17 mouse cellular contexts compared by ENCODE assay signal in the genomic region with DNA sequence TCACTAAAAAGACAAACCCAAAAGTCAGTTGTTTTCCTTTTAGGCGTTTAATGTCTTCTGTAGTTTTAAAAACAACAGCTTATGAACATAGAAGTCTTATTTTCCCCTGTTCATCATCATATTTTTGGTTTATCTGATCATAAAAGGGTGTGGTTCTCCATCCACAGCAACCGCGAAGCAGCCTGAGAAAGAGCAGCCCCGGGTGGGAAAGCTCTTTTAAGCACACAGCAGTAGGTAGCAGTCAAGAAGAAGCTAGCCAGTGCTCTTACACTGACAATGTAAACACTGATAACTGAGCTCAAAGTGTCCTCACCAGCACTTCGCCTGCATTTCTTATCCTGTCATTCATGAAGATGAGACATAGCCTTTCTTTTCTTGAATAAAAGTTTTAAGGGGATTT.
DNase-seq lines count a peak whose midpoint lies in the region; ATAC-seq and TF ChIP-seq lines count a peak whose summit lies in the region.
"Had no signal": no experiment of that assay in that cellular context is flagged by ENCODE, and none has a peak within 500 bp of the region (broad histone marks: within the 10 kb centered on the region; RNA-seq: fewer than 3 reads in every experiment).

No protein-coding gene starts in this region.

- peak overlapping the region; percentile 60; the same call in 1 of the 2 replicates for H3K27ac ChIP-seq in heart, embryonic 10.5 days
- no peak overlapping the region for H3K27ac ChIP-seq in heart, embryonic 11.5 days (ENCODE audit: low read depth, low read length)
- H3K27ac ChIP-seq in MEL (ENCODE audit: control insufficient read depth, low read depth, low read length): no peak overlapping the region
- H3K27ac ChIP-seq in liver, embryonic 11.5 days (ENCODE audit: low read depth, low read length): no peak overlapping the region
- no peak overlapping the region for H3K27ac ChIP-seq in midbrain, embryonic 16.5 days (ENCODE audit: low read length)
- H3K27ac ChIP-seq in limb, embryonic 10.5 days: no peak overlapping the region
- H3K27ac ChIP-seq: embryonic facial prominence, embryonic 12.5 days; hindbrain, embryonic 13.5 days; midbrain, embryonic 10.5 days had no signal

- TF ChIP-seq EP300 in MEL (IDR thresholded peaks at IDR 0.05; ENCODE audit: low read depth in 1 of 2, low read length in 2 of 2): peak in 1 of 2 experiments; percentile 15; a peak in 1 of 4 replicates

- ATAC-seq in heart, embryonic 11.5 days (replicated peaks; ENCODE audit: insufficient number of reproducible peaks, low FRiP score, low TSS enrichment): no peak
- ATAC-seq in liver, embryonic 11.5 days (replicated peaks; ENCODE audit: low FRiP score): peak; percentile 59; the same call in 1 of the 2 replicates
- no peak for ATAC-seq in midbrain, embryonic 16.5 days
- ATAC-seq: forebrain, postnatal 0 days; intestine, postnatal 0 days had no signal

- TF ChIP-seq POLR2A in MEL (IDR thresholded peaks at IDR 0.05; ENCODE audit: control insufficient read depth in 1 of 2, insufficient read depth in 1 of 2, low read depth in 1 of 2, low read length in 2 of 2, poor library complexity in 1 of 2): no peak

- peaks cover 25% of the 10 kb centered on the region for H3K4me1 ChIP-seq in heart, embryonic 10.5 days
- peaks cover 4% of the 10 kb centered on the region; the same call in 1 of the 2 replicates for H3K4me1 ChIP-seq in heart, embryonic 11.5 days (ENCODE audit: control insufficient read depth, insufficient read depth, low read length)
- peaks cover 2 to 16% of the 10 kb centered on the region in 2 experiments for H3K4me1 ChIP-seq in MEL (ENCODE audit: control insufficient read depth in 1 of 2, insufficient read depth in 2 of 2, low read length in 2 of 2)
- peaks cover 19% of the 10 kb centered on the region for H3K4me1 ChIP-seq in liver, embryonic 11.5 days (replicated peaks; ENCODE audit: control insufficient read depth, insufficient read depth, low read length)
- H3K4me1 ChIP-seq in midbrain, embryonic 16.5 days (ENCODE audit: control insufficient read depth, insufficient read depth, low read length): no peaks in the 10 kb centered on the region
- H3K4me1 ChIP-seq in limb, embryonic 10.5 days: no peaks in the 10 kb centered on the region
- H3K4me1 ChIP-seq: embryonic facial prominence, embryonic 12.5 days; hindbrain, embryonic 13.5 days had no signal

- no peak for TF ChIP-seq CTCF in MEL (IDR thresholded peaks at IDR 0.05 in 2 of 3, conservative IDR thresholded peaks at IDR 0.05 in 1 of 3; ENCODE audit: control insufficient read depth in 1 of 3, insufficient read depth in 1 of 3, low read depth in 2 of 3, low read length in 3 of 3, poor library complexity in 1 of 3, severe bottlenecking in 1 of 3)

- no peak for TF ChIP-seq RAD21 in MEL (IDR thresholded peaks at IDR 0.05; ENCODE audit: low read depth, low read length)

- H3K36me3 ChIP-seq in heart, embryonic 10.5 days: no peaks in the 10 kb centered on the region
- H3K36me3 ChIP-seq in heart, embryonic 11.5 days (ENCODE audit: control insufficient read depth, insufficient read depth, low read length): no peaks in the 10 kb centered on the region
- H3K36me3 ChIP-seq in MEL (ENCODE audit: control insufficient read depth in 1 of 2, insufficient read depth in 2 of 2, low read length in 2 of 2): peaks cover 0 to 12% of the 10 kb centered on the region in 2 experiments; a peak in 2 of 4 replicates
- no peaks in the 10 kb centered on the region for H3K36me3 ChIP-seq in liver, embryonic 11.5 days (ENCODE audit: control insufficient read depth, insufficient read depth, low read length)
- H3K36me3 ChIP-seq in midbrain, embryonic 16.5 days (ENCODE audit: control insufficient read depth, insufficient read depth, low read length): no peaks in the 10 kb centered on the region
- no peaks in the 10 kb centered on the region for H3K36me3 ChIP-seq in limb, embryonic 10.5 days
- H3K36me3 ChIP-seq: embryonic facial prominence, embryonic 12.5 days; hindbrain, embryonic 13.5 days; midbrain, embryonic 10.5 days had no signal

- WGBS in heart, embryonic 10.5 days: 20% methylated on average over 5 of the region's 5 CpGs
- 18% methylated on average over 5 of the region's 5 CpGs for WGBS in heart, embryonic 11.5 days (ENCODE audit: insufficient replicate concordance)
- WGBS in liver, embryonic 11.5 days: 17% methylated on average over 5 of the region's 5 CpGs
- WGBS in midbrain, embryonic 16.5 days: 40% methylated on average over 5 of the region's 5 CpGs
- 54% methylated on average over 5 of the region's 5 CpGs for WGBS in limb, embryonic 10.5 days

- no peaks in the 10 kb centered on the region for H3K79me2 ChIP-seq in MEL (ENCODE audit: control insufficient read depth, insufficient read depth, low read length, poor library complexity)

- H3K27me3 ChIP-seq in heart, embryonic 10.5 days (ENCODE audit: insufficient read depth, poor library complexity, severe bottlenecking): no peaks in the 10 kb centered on the region
- H3K27me3 ChIP-seq in heart, embryonic 11.5 days (ENCODE audit: control insufficient read depth, insufficient read depth, low read length): no peaks in the 10 kb centered on the region
- H3K27me3 ChIP-seq in MEL (ENCODE audit: control insufficient read depth in 1 of 2, insufficient read depth in 2 of 2, low read length in 2 of 2): peaks cover 0 to 2% of the 10 kb centered on the region in 2 experiments; a peak in 2 of 4 replicates
- H3K27me3 ChIP-seq in liver, embryonic 11.5 days (replicated peaks; ENCODE audit: control insufficient read depth, insufficient read depth, low read length): no peaks in the 10 kb centered on the region
- no peaks in the 10 kb centered on the region for H3K27me3 ChIP-seq in midbrain, embryonic 16.5 days (ENCODE audit: control insufficient read depth, insufficient read depth, low read depth, low read length)
- H3K27me3 ChIP-seq in limb, embryonic 10.5 days (ENCODE audit: low read depth, poor library complexity, severe bottlenecking): no peaks in the 10 kb centered on the region
- H3K27me3 ChIP-seq: embryonic facial prominence, embryonic 12.5 days; hindbrain, embryonic 13.5 days had no signal

- no peaks in the 10 kb centered on the region for H3K9me3 ChIP-seq in heart, embryonic 10.5 days
- no peaks in the 10 kb centered on the region for H3K9me3 ChIP-seq in heart, embryonic 11.5 days (replicated peaks; ENCODE audit: control insufficient read depth, low read length)
- no peaks in the 10 kb centered on the region for H3K9me3 ChIP-seq in MEL (replicated peaks; ENCODE audit: insufficient read depth, low read length)
- H3K9me3 ChIP-seq in liver, embryonic 11.5 days (ENCODE audit: control insufficient read depth, low read length): no peaks in the 10 kb centered on the region
- H3K9me3 ChIP-seq in midbrain, embryonic 16.5 days (replicated peaks; ENCODE audit: control insufficient read depth, low read length, poor library complexity, severe bottlenecking): no peaks in the 10 kb centered on the region
- H3K9me3 ChIP-seq in limb, embryonic 10.5 days (replicated peaks): no peaks in the 10 kb centered on the region
- H3K9me3 ChIP-seq: embryonic facial prominence, embryonic 12.5 days; hindbrain, embryonic 13.5 days; midbrain, embryonic 10.5 days had no signal

- no peak for DNase-seq in heart, embryonic 10.5 days (ENCODE audit: low spot score)
- DNase-seq in 416B (ENCODE audit: low read depth): peak; percentile 33
- peak; percentile 62 for DNase-seq in MEL (ENCODE audit: low read depth, low spot score)
- DNase-seq in liver, embryonic 11.5 days (ENCODE audit: low spot score): no peak
- no peak for DNase-seq in embryo, embryonic 9.5 days (ENCODE audit: extremely low spot score)
- no peak for DNase-seq in limb, embryonic 10.5 days (ENCODE audit: low spot score)
- DNase-seq: cerebellum, postnatal 14 days; forebrain, postnatal 0 days; gastrocnemius, postnatal 10 days; layer of hippocampus, postnatal 36 days; lung, adult 2 months had no signal

- no peak overlapping the region for H3K9ac ChIP-seq in heart, embryonic 11.5 days (ENCODE audit: low read depth, low read length)
- no peak overlapping the region for H3K9ac ChIP-seq in MEL (ENCODE audit: control insufficient read depth, low read depth, low read length, poor library complexity, severe bottlenecking)
- no peak overlapping the region for H3K9ac ChIP-seq in liver, embryonic 11.5 days (ENCODE audit: low read depth, low read length)
- no peak overlapping the region for H3K9ac ChIP-seq in midbrain, embryonic 16.5 days (ENCODE audit: low read depth, low read length)
- H3K9ac ChIP-seq: embryonic facial prominence, embryonic 12.5 days; forebrain, postnatal 0 days; hindbrain, embryonic 13.5 days had no signal

- H3K4me2 ChIP-seq in heart, embryonic 11.5 days: no peak overlapping the region
- no peak overlapping the region for H3K4me2 ChIP-seq in liver, embryonic 11.5 days
- no peak overlapping the region for H3K4me2 ChIP-seq in midbrain, embryonic 16.5 days (ENCODE audit: low read length)
- H3K4me2 ChIP-seq: embryonic facial prominence, embryonic 12.5 days; hindbrain, embryonic 13.5 days had no signal

- no peak overlapping the region for H3K4me3 ChIP-seq in heart, embryonic 10.5 days
- H3K4me3 ChIP-seq in heart, embryonic 11.5 days (ENCODE audit: low read depth, low read length): no peak overlapping the region
- H3K4me3 ChIP-seq in MEL (ENCODE audit: control insufficient read depth in 1 of 2, insufficient read depth in 1 of 2, low read depth in 2 of 2, low read length in 2 of 2): no peak overlapping the region; a peak in 1 of 4 replicates
- H3K4me3 ChIP-seq in liver, embryonic 11.5 days (ENCODE audit: low read depth, low read length): no peak overlapping the region
- no peak overlapping the region for H3K4me3 ChIP-seq in midbrain, embryonic 16.5 days (ENCODE audit: low read depth, low read length)
- no peak overlapping the region for H3K4me3 ChIP-seq in limb, embryonic 10.5 days
- H3K4me3 ChIP-seq: embryonic facial prominence, embryonic 12.5 days; hindbrain, embryonic 13.5 days; midbrain, embryonic 10.5 days had no signal

TF ChIP-seq in MEL, 35 proteins besides CTCF, POLR2A, EP300 and RAD21:
- TF ChIP-seq MAX (IDR thresholded peaks at IDR 0.05; ENCODE audit: low read length) (no peak), USF1 (IDR thresholded peaks at IDR 0.05; ENCODE audit: low read depth, low read length) (no peak), ETS1 (IDR thresholded peaks at IDR 0.05; ENCODE audit: low read depth, low read length) (peak; percentile 29; the same call in 1 of the 2 replicates), SMC3 (IDR thresholded peaks at IDR 0.05; ENCODE audit: low read depth, low read length) (no peak), ZMIZ1 (IDR thresholded peaks at IDR 0.05; ENCODE audit: low read depth, low read length) (no peak)

Comparison
In these comparisons a context has a peak if more than half of its experiments do, and no peak if none do; other contexts are left out.
1. DNase-seq: peak in 416B (single experiment) and MEL (single experiment); none in heart, embryonic 10.5 days (single experiment), liver, embryonic 11.5 days (single experiment), embryo, embryonic 9.5 days (single experiment) and limb, embryonic 10.5 days (single experiment).